Mouse (Mus musculus): ENCODE data around the gene Zfp212. TPM values are rescaled to one million over a fixed set of nuclear protein-coding genes. Genes with fewer than 3 reads are reported as not detected.
"Not testable (repeated sequence)": the region's sequence is repeated elsewhere in the genome, so short reads cannot be mapped to it uniquely, and the experiment has no call there.

Zfp212 gene
- total RNA-seq, 2 experiments from 2014 or later = 8.6 to 10.4 TPM

DNA sequence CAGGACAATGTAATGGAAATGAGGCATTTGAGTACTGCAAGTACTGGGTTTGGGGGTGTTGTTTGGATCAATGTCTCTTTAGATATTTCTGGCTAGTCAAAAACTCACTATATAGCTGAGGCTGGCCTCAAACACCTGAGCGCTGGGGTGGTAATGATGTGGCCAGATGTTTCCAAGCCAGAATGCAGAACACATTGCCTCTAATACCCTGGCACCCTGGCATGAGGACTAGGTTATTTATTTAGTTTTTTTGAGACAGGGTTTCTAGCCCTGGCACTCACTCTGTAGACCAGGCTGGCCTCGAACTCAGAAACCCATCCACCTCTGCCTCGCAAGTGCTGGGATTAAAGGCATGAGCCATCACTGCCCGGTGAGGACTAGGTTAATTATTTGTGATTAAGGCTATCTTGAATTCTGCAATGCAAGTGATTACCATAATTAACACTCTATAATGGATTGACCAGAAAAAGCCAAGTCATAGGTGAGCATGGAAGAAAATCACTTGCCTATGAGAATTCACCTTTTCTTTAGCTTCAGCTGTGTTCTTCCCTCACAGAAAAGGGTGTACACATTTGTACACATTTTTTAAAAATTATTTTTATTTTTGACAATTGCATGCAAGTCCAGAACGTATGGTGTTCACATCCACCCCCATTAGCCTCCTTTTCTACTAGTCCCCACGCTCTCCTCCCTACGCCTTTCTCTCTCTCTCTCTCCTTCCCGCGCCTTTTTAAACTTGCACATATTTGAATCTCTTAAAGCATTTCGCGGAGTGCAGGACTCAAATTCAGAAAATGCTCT lies 430 bp upstream of the Zfp212 start:
- intact Hi-C loops (cut with DNase I) = loop anchor here (2.0 kb wide), 3 partner anchors 33 to 85 kb away; partner anchors contain the start of genes Zfp282, Zfp398 and Zfp956
- DNase-seq (ENCODE audit: low spot score) = no peak

DNA sequence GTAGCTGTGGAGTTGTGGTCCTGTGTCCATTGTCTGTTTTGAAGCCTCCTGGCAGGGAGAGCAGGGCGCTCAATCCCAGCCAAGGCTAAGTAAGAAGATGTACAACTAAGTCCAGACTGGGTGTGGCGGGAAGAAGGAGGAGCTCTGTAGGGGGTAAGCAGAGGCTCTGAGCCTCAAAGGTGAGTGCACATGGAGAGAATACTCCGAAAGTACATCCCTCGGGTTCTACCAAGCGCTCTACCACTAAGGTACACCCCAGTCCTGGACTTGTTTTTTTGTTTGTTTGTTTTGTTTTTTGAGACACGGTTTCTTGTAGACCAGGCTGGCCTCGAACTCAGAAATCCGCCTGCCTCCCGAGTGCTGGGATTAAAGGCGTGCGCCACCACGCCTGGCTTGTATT lies 22.2 kb downstream of the Zfp212 start:
- no peak for DNase-seq (ENCODE audit: low spot score)
- intact Hi-C loops (cut with DNase I) = no loop called here

DNA sequence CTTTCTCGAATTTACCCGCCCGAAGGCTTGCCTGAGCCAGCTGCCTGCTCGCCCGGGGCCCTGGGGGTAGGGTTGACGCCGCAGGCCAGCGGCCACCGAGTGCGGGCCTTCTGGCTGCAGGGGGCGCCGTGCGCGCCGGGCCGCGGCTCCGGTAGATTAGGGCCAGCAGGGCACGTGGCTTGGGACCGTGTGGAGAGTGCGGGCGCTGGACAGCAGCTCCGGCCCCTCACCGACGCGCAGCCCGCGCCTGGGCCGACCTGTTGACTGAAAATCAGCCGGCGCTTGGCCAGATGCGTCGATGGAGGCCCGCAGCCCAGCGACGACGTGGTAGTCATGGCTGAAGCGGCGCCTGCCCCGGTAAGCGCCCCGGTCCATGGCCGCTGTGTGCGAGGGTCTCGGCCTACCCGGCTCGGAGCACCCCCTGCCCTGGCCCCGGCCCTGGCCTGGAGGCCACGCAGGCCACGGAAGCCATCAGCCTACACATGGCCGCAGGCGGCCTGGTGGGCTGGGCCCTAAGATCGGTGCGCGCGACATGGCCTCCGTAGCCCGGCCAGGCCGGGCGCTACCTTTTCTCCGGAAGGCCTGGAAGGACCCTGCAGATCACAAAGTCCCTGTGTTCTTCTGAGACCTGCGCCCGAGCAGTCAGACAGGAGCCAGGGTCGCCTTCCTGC lies 22.9 kb downstream of the Zfp212 start:
- intact Hi-C loops (cut with DNase I) = no loop called here
- DNase-seq (ENCODE audit: low spot score) = peak; percentile 49

- no peak for DNase-seq (ENCODE audit: low spot score)
- intact Hi-C loops (cut with DNase I) = no loop called here
Measured at GRCm38 (mm10) chr6:47943721-47944120, 23.4 kb downstream of the Zfp212 start.

GRCm38 (mm10) chr6:47947388-47947787 lies 27.1 kb downstream of the Zfp212 start:
- no peak for DNase-seq (ENCODE audit: low spot score)
- intact Hi-C loops (cut with DNase I) = no loop called here

DNA sequence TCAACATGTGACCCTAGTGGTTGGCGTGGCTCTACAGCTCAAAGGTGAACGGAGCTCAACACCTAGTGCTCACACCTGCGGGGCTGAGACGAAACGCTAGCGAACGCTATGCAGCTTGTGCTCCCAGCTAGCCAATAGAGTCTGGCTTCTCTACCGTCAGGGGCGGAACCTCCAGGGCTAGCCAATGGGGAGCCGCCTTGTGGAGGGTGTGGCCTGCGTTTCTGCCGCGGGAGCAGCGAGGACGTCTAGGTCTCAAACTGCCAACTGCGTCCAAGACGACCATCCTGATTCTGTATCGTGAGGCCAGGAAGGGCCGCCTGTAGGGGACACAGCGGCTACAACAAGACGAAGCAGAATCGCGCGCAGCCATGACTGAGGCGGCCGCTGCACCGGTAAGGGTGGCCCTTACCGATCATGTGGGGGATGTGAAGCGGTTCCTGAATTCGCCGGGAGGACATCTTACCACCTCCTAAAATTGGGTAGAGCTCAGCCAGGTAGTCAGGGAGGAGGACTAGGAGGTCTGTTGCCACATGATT lies 33.0 kb downstream of the Zfp212 start, which contains the start of gene Zfp956:
Gene Zfp956 (plus strand): TSS at position 200 of the 536 bp plus-strand sequence.
- peak; percentile 90 for DNase-seq (ENCODE audit: low spot score)
- intact Hi-C loops (cut with DNase I) = loop anchor here (2.0 kb wide), 1 partner anchor 32 kb away; the partner anchor contains the start of gene Zfp212

GRCm38 (mm10) chr6:47954425-47954824 lies 34.1 kb downstream of the Zfp212 start:
- DNase-seq (ENCODE audit: low spot score) = no peak
- intact Hi-C loops (cut with DNase I) = no loop called here

GRCm38 (mm10) chr6:47957816-47958215 lies 37.5 kb downstream of the Zfp212 start:
- intact Hi-C loops (cut with DNase I) = no loop called here
- no peak for DNase-seq (ENCODE audit: low spot score)

- no peak for DNase-seq (ENCODE audit: low spot score)
- intact Hi-C loops (cut with DNase I) = no loop called here
Measured at GRCm38 (mm10) chr6:47960685-47961421, 40.6 kb downstream of the Zfp212 start.

GRCm38 (mm10) chr6:47963051-47963450 lies 42.8 kb downstream of the Zfp212 start:
- intact Hi-C loops (cut with DNase I) = no loop called here
- DNase-seq (ENCODE audit: low spot score) = no peak

GRCm38 (mm10) chr6:47968166-47968565 lies 47.9 kb downstream of the Zfp212 start:
- intact Hi-C loops (cut with DNase I); DNase-seq (ENCODE audit: low spot score): not testable (repeated sequence)

DNA sequence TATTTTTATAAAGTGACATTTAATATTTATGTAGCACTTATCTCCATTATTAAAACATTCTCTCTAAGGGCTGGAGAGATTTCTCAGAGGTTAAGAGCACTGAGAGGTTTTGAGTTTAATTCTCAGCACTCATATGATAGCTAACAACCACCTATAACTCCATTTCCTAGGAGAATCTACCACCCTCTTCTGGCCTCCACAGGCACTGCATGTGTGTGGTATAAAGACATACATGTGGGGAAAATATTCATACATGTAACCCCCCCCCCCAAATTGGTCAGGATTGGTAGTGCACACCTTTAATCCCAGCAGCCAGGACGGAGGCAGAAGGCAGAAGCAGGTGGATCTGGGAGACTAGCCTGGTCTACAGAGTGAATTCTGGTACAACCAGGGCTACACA lies 54.3 kb downstream of the Zfp212 start:
- no peak for DNase-seq (ENCODE audit: low spot score)
- intact Hi-C loops (cut with DNase I) = no loop called here

GRCm38 (mm10) chr6:47978897-47979368 lies 58.7 kb downstream of the Zfp212 start:
- intact Hi-C loops (cut with DNase I) = loop anchor here (5.0 kb wide), 2 partner anchors 103 to 142 kb away; partner anchors contain the start of gene Zfp398
- peak; percentile 72 for DNase-seq (ENCODE audit: low spot score)

Other genes with a start within 250 kb of the Zfp212 start
- 10 to 100 TPM; 48.3 to 54.3 TPM for gene Pdia4, start 107.0 kb upstream of the Zfp212 start, total RNA-seq (2021)
- gene Zfp786, start 89.6 kb upstream of the Zfp212 start, total RNA-seq (2021) = under 1 TPM; 0.68 to 0.89 TPM
- gene Zfp398, start 84.8 kb upstream of the Zfp212 start, total RNA-seq (2021) = 1 to 10 TPM; 6.4 to 7.2 TPM
- 1 to 10 TPM; 6.1 to 7.0 TPM for gene Zfp282, start 43.3 kb upstream of the Zfp212 start, total RNA-seq (2021)
- 1 to 10 TPM; 1.1 to 1.9 TPM for gene Zfp956, start 32.9 kb downstream of the Zfp212 start, total RNA-seq (2021)
- gene Zfp777, start 128.4 kb downstream of the Zfp212 start, total RNA-seq (2021) = 10 to 100 TPM; 13.2 to 15.0 TPM
- gene Zfp746, start 166.1 kb downstream of the Zfp212 start, total RNA-seq (2021) = 10 to 100 TPM; 11.2 to 11.3 TPM

Measured in heart, postnatal 25 days (tissue).